Comparison of ENCODE assay signal across 18 mouse cellular contexts in the genomic region with DNA sequence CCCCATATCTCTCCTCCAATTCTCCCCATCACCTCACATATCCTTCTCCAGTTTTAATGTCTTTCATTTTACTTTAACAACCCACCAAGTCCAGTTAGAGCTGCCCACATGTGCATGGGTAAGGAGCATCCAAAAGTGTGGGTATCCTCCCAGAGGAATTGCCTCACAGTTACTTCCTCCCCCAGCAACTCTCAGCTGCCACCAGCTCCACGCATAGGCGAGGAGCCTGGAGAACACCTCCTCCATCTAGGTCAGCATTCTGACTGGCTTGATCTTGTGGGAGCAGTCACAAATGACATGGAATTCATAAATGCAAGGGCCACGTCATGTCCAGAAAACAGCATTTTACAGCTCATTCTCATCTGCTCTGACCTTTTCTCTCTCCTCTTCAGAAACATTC.
DNase-seq lines count a peak whose midpoint lies in the region; ATAC-seq lines count a peak whose summit lies in the region.
"Had no signal": no experiment of that assay in that cellular context is flagged by ENCODE, and none has a peak within 500 bp of the region (broad histone marks: within the 10 kb centered on the region; RNA-seq: fewer than 3 reads in every experiment).

No protein-coding gene starts in this region.

- peak; percentile 14 to 38 for DNase-seq in frontal cortex, adult 2 months (ENCODE audit: extremely low spot score in 1 of 2, low spot score in 1 of 2)
- no peak for DNase-seq in frontal cortex, postnatal 25 days (ENCODE audit: low spot score in 2 of 2)
- DNase-seq in midbrain, embryonic 10.5 days (ENCODE audit: low spot score), result no peak
- no peak for DNase-seq in midbrain, embryonic 11.5 days (ENCODE audit: low spot score, missing footprints)
- DNase-seq in brain, adult 2 months (ENCODE audit: low read depth, low spot score), result peak; percentile 61
- DNase-seq in thymus, postnatal 14 days, result no peak
- DNase-seq: adrenal gland, adult 2 months; adrenal gland, postnatal 10 days; adrenal gland, postnatal 25 days; cerebellum, adult 11-12 months; cerebellum, adult 2 months; cerebellum, adult 9-10 months; cerebellum, postnatal 10 days; cerebellum, postnatal 25 days had no signal

- H3K4me1 ChIP-seq in midbrain, embryonic 10.5 days, result peaks cover 9% of the 10 kb centered on the region; the same call in 1 of the 2 replicates
- H3K4me1 ChIP-seq in midbrain, embryonic 11.5 days (ENCODE audit: control insufficient read depth, insufficient read depth, low read length), result no peaks in the 10 kb centered on the region
- H3K4me1 ChIP-seq: forebrain, embryonic 13.5 days; forebrain, embryonic 15.5 days had no signal

- no peaks in the 10 kb centered on the region for H3K9me3 ChIP-seq in midbrain, embryonic 10.5 days (replicated peaks)
- H3K9me3 ChIP-seq in midbrain, embryonic 11.5 days (ENCODE audit: control insufficient read depth, low read length), result no peaks in the 10 kb centered on the region
- H3K9me3 ChIP-seq: forebrain, embryonic 13.5 days; forebrain, embryonic 15.5 days had no signal

- no peak overlapping the region for H3K4me3 ChIP-seq in midbrain, embryonic 10.5 days
- no peak overlapping the region for H3K4me3 ChIP-seq in midbrain, embryonic 11.5 days (ENCODE audit: low read depth, low read length)
- H3K4me3 ChIP-seq: embryonic facial prominence, embryonic 10.5 days; embryonic facial prominence, embryonic 12.5 days; forebrain, embryonic 13.5 days; forebrain, embryonic 15.5 days had no signal

- WGBS in midbrain, embryonic 10.5 days, result 82% methylated on average over 3 of the region's 3 CpGs
- 87% methylated on average over 3 of the region's 3 CpGs for WGBS in midbrain, embryonic 11.5 days

- H3K27me3 ChIP-seq in midbrain, embryonic 10.5 days (ENCODE audit: low read depth, poor library complexity, severe bottlenecking), result no peaks in the 10 kb centered on the region
- no peaks in the 10 kb centered on the region for H3K27me3 ChIP-seq in midbrain, embryonic 11.5 days (ENCODE audit: control insufficient read depth, insufficient read depth, low read length)
- H3K27me3 ChIP-seq: embryonic facial prominence, embryonic 12.5 days; forebrain, embryonic 13.5 days; forebrain, embryonic 15.5 days had no signal

- ATAC-seq in midbrain, embryonic 11.5 days (ENCODE audit: low FRiP score), result no peak
- ATAC-seq: forebrain, embryonic 13.5 days; forebrain, embryonic 15.5 days had no signal

- no peak overlapping the region for H3K4me2 ChIP-seq in midbrain, embryonic 11.5 days
- H3K4me2 ChIP-seq: embryonic facial prominence, embryonic 12.5 days; forebrain, embryonic 13.5 days; forebrain, embryonic 15.5 days had no signal

- no peaks in the 10 kb centered on the region for H3K36me3 ChIP-seq in midbrain, embryonic 10.5 days
- H3K36me3 ChIP-seq in midbrain, embryonic 11.5 days (ENCODE audit: control insufficient read depth, insufficient read depth, low read length), result no peaks in the 10 kb centered on the region
- H3K36me3 ChIP-seq: embryonic facial prominence, embryonic 10.5 days; embryonic facial prominence, embryonic 12.5 days; forebrain, embryonic 15.5 days had no signal

- H3K9ac ChIP-seq in midbrain, embryonic 11.5 days (ENCODE audit: low read length), result no peak overlapping the region
- H3K9ac ChIP-seq: embryonic facial prominence, embryonic 12.5 days; forebrain, embryonic 13.5 days; forebrain, embryonic 15.5 days had no signal

- H3K27ac ChIP-seq in midbrain, embryonic 10.5 days (replicated peaks), result 0 out of 2 replicates have a peak overlapping the region, but pooled peaks have one; percentile 28
- H3K27ac ChIP-seq in midbrain, embryonic 11.5 days (ENCODE audit: low read depth, low read length), result no peak overlapping the region
- H3K27ac ChIP-seq: embryonic facial prominence, embryonic 10.5 days; embryonic facial prominence, embryonic 12.5 days; forebrain, embryonic 13.5 days; forebrain, embryonic 15.5 days had no signal

Comparison
In these comparisons a context has a peak if more than half of its experiments do, and no peak if none do; other contexts are left out.
1. DNase-seq: peak in frontal cortex, adult 2 months (2 of 2) and brain, adult 2 months (single experiment); none in frontal cortex, postnatal 25 days (0 of 2), midbrain, embryonic 10.5 days (single experiment), midbrain, embryonic 11.5 days (single experiment) and thymus, postnatal 14 days (single experiment).